In genomic region chr11:60924498-60924897, GRCm38 (mm10) we compare ENCODE assay signal across 15 mouse cellular contexts. TPM values are rescaled to one million over a fixed set of nuclear protein-coding genes. Genes with fewer than 3 reads are reported as not detected.
DNase-seq lines count a peak whose midpoint lies in the region; ATAC-seq and TF ChIP-seq lines count a peak whose summit lies in the region.
"Had no signal": no experiment of that assay in that cellular context is flagged by ENCODE, and none has a peak within 500 bp of the region (broad histone marks: within the 10 kb centered on the region; RNA-seq: fewer than 3 reads in every experiment).

No protein-coding gene starts in this region.

- H3K4me1 ChIP-seq in E14TG2a.4 (replicated peaks; ENCODE audit: low read depth, low read length) (peaks cover 90% of the 10 kb centered on the region), ES-Bruce4 (ENCODE audit: control insufficient read depth, insufficient read depth, low read length) (peaks cover 13% of the 10 kb centered on the region)
- H3K4me1 ChIP-seq in liver, postnatal 0 days (ENCODE audit: insufficient read depth), result peaks cover 46% of the 10 kb centered on the region
- peaks cover 5% of the 10 kb centered on the region; the same call in 1 of the 2 replicates for H3K4me1 ChIP-seq in lung, postnatal 0 days (ENCODE audit: insufficient read depth, low read depth, low read length)

- peak; percentile 67 for DNase-seq in liver, postnatal 0 days
- DNase-seq in lung, postnatal 0 days (ENCODE audit: low spot score), result no peak
- no peak for DNase-seq in kidney, adult 18-20 months
- no peak for DNase-seq in thymus, adult 18-20 months
- DNase-seq: cerebellum, postnatal 25 days; kidney, postnatal 36 days; right cerebral cortex, postnatal 4 days; thymus, postnatal 25 days had no signal

- WGBS in liver, postnatal 0 days (ENCODE audit: insufficient replicate concordance), result 42% methylated on average over 6 of the region's 6 CpGs
- WGBS in lung, postnatal 0 days, result 42% methylated on average over 6 of the region's 6 CpGs

- TF ChIP-seq POLR2A in ES-Bruce4 (IDR thresholded peaks at IDR 0.05; ENCODE audit: insufficient read depth, low read length), result no peak

- H3K27me3 ChIP-seq in E14TG2a.4 (ENCODE audit: insufficient read depth, low read length) (no peaks in the 10 kb centered on the region), ES-Bruce4 (ENCODE audit: control insufficient read depth, insufficient read depth, low read length, poor library complexity, severe bottlenecking) (no peaks in the 10 kb centered on the region)
- no peaks in the 10 kb centered on the region for H3K27me3 ChIP-seq in liver, postnatal 0 days (ENCODE audit: insufficient read depth, low read length)
- no peaks in the 10 kb centered on the region for H3K27me3 ChIP-seq in lung, postnatal 0 days (replicated peaks; ENCODE audit: insufficient read depth, low read length)
- H3K27me3 ChIP-seq: limb, embryonic 15.5 days had no signal

- TF ChIP-seq EP300 in ES-Bruce4 (IDR thresholded peaks at IDR 0.05; ENCODE audit: insufficient read depth, low read depth, low read length), result peak; percentile 82; the same call in 1 of the 2 replicates
- TF ChIP-seq EP300 in liver, postnatal 0 days (IDR thresholded peaks at IDR 0.05; ENCODE audit: low read depth), result no peak
- TF ChIP-seq EP300 in lung, postnatal 0 days (IDR thresholded peaks at IDR 0.05), result no peak

- H3K4me2 ChIP-seq in liver, postnatal 0 days (ENCODE audit: low read depth, low read length), result peak overlapping the region; percentile 57
- no peak overlapping the region for H3K4me2 ChIP-seq in lung, postnatal 0 days (replicated peaks; ENCODE audit: low read depth, low read length)
- H3K4me2 ChIP-seq: hindbrain, embryonic 14.5 days; limb, embryonic 15.5 days had no signal

- peak overlapping the region; percentile 60 for H3K4me3 ChIP-seq in E14TG2a.4 (replicated peaks; ENCODE audit: low read length)
- 0 out of 2 replicates have a peak overlapping the region, but pooled peaks have one; percentile 6 for H3K4me3 ChIP-seq in ES-Bruce4 (ENCODE audit: low read depth, low read length)
- H3K4me3 ChIP-seq in liver, postnatal 0 days (ENCODE audit: low read depth, low read length), result no peak overlapping the region
- no peak overlapping the region for H3K4me3 ChIP-seq in lung, postnatal 0 days (ENCODE audit: low read depth, low read length)
- H3K4me3 ChIP-seq: left cerebral cortex, adult 2 months; limb, embryonic 15.5 days had no signal

- H3K9me3 ChIP-seq in E14TG2a.4 (ENCODE audit: low read length) (no peaks in the 10 kb centered on the region), ES-Bruce4 (replicated peaks; ENCODE audit: control insufficient read depth, insufficient read depth, low read length, poor library complexity, severe bottlenecking) (no peaks in the 10 kb centered on the region)
- no peaks in the 10 kb centered on the region for H3K9me3 ChIP-seq in liver, postnatal 0 days (ENCODE audit: low read length)
- H3K9me3 ChIP-seq in lung, postnatal 0 days (ENCODE audit: low read length), result no peaks in the 10 kb centered on the region
- H3K9me3 ChIP-seq: limb, embryonic 15.5 days had no signal

- TF ChIP-seq CTCF in E14TG2a.4 (conservative IDR thresholded peaks at IDR 0.05; ENCODE audit: low read length) (no peak), ES-Bruce4 (IDR thresholded peaks at IDR 0.05; ENCODE audit: low read depth, low read length) (no peak)
- no peak for TF ChIP-seq CTCF in liver, postnatal 0 days (IDR thresholded peaks at IDR 0.05; ENCODE audit: low read depth)
- no peak for TF ChIP-seq CTCF in lung, postnatal 0 days (IDR thresholded peaks at IDR 0.05)

- ATAC-seq in common myeloid progenitor, adult 5-6 weeks (replicated peaks; ENCODE audit: low read depth, poor library complexity, severe bottlenecking), result peak; percentile 54; the same call in 1 of the 2 replicates
- ATAC-seq in liver, postnatal 0 days, result peak; percentile 85
- ATAC-seq in lung, postnatal 0 days, result no peak

- H3K9ac ChIP-seq in ES-Bruce4 (ENCODE audit: low read depth, poor library complexity, severe bottlenecking), result peak overlapping the region; percentile 12; the same call in 1 of the 2 replicates
- H3K9ac ChIP-seq in liver, postnatal 0 days (replicated peaks), result no peak overlapping the region
- H3K9ac ChIP-seq in lung, postnatal 0 days (replicated peaks; ENCODE audit: low read depth), result no peak overlapping the region
- H3K9ac ChIP-seq: hindbrain, embryonic 14.5 days; limb, embryonic 15.5 days had no signal

- H3K27ac ChIP-seq in ES-Bruce4 (ENCODE audit: insufficient read depth, low read length), result peak overlapping the region; percentile 95
- H3K27ac ChIP-seq in liver, postnatal 0 days (ENCODE audit: low read depth), result peak overlapping the region; percentile 57; the same call in 1 of the 2 replicates
- no peak overlapping the region for H3K27ac ChIP-seq in lung, postnatal 0 days (ENCODE audit: low read length)
- H3K27ac ChIP-seq: hindbrain, embryonic 14.5 days; left cerebral cortex, adult 2 months; limb, embryonic 15.5 days; macrophage had no signal

- peaks cover 42% of the 10 kb centered on the region for H3K36me3 ChIP-seq in E14TG2a.4 (ENCODE audit: insufficient read depth, low read length)
- peaks cover 9% of the 10 kb centered on the region for H3K36me3 ChIP-seq in ES-Bruce4 (ENCODE audit: control insufficient read depth, insufficient read depth, low read length, poor library complexity, severe bottlenecking)
- H3K36me3 ChIP-seq in liver, postnatal 0 days (replicated peaks; ENCODE audit: insufficient read depth, low read length), result 0 out of 2 replicates have a peak, but pooled peaks cover 2% of the 10 kb centered on the region
- H3K36me3 ChIP-seq in lung, postnatal 0 days (ENCODE audit: insufficient read depth, low read length), result no peaks in the 10 kb centered on the region

RNA-seq across cellular contexts. Expression of gene Map2k3, which starts 7.3 kb away (rescaled TPM):
- polyA plus RNA-seq in ES-Bruce4 (2011; ENCODE audit: insufficient read depth, insufficient read length, low read depth, missing spikeins), result 22.5 and 26.1 TPM in 2 replicates
- 18.3 and 21.3 TPM in 2 replicates for total RNA-seq in common myeloid progenitor, adult 5-6 weeks (2017)
- polyA plus RNA-seq in liver, postnatal 0 days (2015; fragmentation: Nextera tagmentation; extraction: Ambion mirVana), result 61.7 and 66.5 TPM in 2 replicates
- 97.1 and 106 TPM in 2 replicates for polyA plus RNA-seq in lung, postnatal 0 days (2015; fragmentation: Nextera tagmentation; extraction: Ambion mirVana)

RNA-seq across cellular contexts. Expression of gene Natd1, which starts 9.9 kb away (rescaled TPM):
- polyA plus RNA-seq in ES-Bruce4 (2011; ENCODE audit: insufficient read depth, insufficient read length, low read depth, missing spikeins), result 20.5 and 21.6 TPM in 2 replicates
- 1.4 and 1.7 TPM in 2 replicates for total RNA-seq in common myeloid progenitor, adult 5-6 weeks (2017)
- polyA plus RNA-seq in liver, postnatal 0 days (2015; fragmentation: Nextera tagmentation; extraction: Ambion mirVana), result 6.0 and 6.2 TPM in 2 replicates
- 17.0 and 19.1 TPM in 2 replicates for polyA plus RNA-seq in lung, postnatal 0 days (2015; fragmentation: Nextera tagmentation; extraction: Ambion mirVana)

RNA-seq across cellular contexts. Expression of gene Tmem11, which starts 45.4 kb away (rescaled TPM):
- polyA plus RNA-seq in ES-Bruce4 (2011; ENCODE audit: insufficient read depth, insufficient read length, low read depth, missing spikeins), result 46.6 and 54.0 TPM in 2 replicates
- 82.0 and 86.5 TPM in 2 replicates for total RNA-seq in common myeloid progenitor, adult 5-6 weeks (2017)
- 26.7 and 28.8 TPM in 2 replicates for polyA plus RNA-seq in liver, postnatal 0 days (2015; fragmentation: Nextera tagmentation; extraction: Ambion mirVana)
- polyA plus RNA-seq in lung, postnatal 0 days (2015; fragmentation: Nextera tagmentation; extraction: Ambion mirVana), result 45.3 and 48.4 TPM in 2 replicates

Comparison
In these comparisons a context has a peak if more than half of its experiments do, and no peak if none do; other contexts are left out.
1. H3K4me3 ChIP-seq: peak in E14TG2a.4 (single experiment) and ES-Bruce4 (single experiment); none in liver, postnatal 0 days (single experiment) and lung, postnatal 0 days (single experiment).